Mouse (Mus musculus) E14TG2a.4 (cell line): ENCODE measurements around the gene Swsap1.
A peak's percentile ranks its signal among the peaks of the same experiment; 100 is the strongest.

ENCODE experiments used
- H3K27me3 ChIP-seq: 2 replicates; pipeline ENCODE4 v1.6.1; 2014; ENCODE audit warnings: low read length, control low read depth; ENCODE audit not compliant: insufficient read depth
- H3K36me3 ChIP-seq: 2 replicates; pipeline ENCODE4 v1.6.1; 2014; ENCODE audit warnings: low read length, control low read depth; ENCODE audit not compliant: insufficient read depth
- H3K4me1 ChIP-seq: replicated peaks from 2 replicates; pipeline ENCODE4 v1.6.1; 2014; ENCODE audit warnings: low read depth, low read length, control low read depth
- H3K4me3 ChIP-seq: replicated peaks from 2 replicates; pipeline ENCODE4 v1.5.1; 2014; ENCODE audit warnings: mild to moderate bottlenecking, low read length
- H3K9me3 ChIP-seq: 2 replicates; pipeline ENCODE4 v1.6.1; 2014; ENCODE audit warnings: low read length, control low read depth
- CTCF ChIP-seq: conservative IDR thresholded peaks from 2 replicates; pipeline ENCODE4 v1.5.1; 2014; ENCODE audit warnings: low read length
- NANOG ChIP-seq: IDR thresholded peaks from 2 replicates; pipeline ENCODE4 v1.6.1; 2014; ENCODE audit warnings: borderline replicate concordance, low read length, mixed read lengths
- POU5F1 ChIP-seq: IDR thresholded peaks from 2 replicates; pipeline ENCODE4 v1.6.1; 2014; ENCODE audit warnings: low read length, borderline replicate concordance

Gene Swsap1

DNA sequence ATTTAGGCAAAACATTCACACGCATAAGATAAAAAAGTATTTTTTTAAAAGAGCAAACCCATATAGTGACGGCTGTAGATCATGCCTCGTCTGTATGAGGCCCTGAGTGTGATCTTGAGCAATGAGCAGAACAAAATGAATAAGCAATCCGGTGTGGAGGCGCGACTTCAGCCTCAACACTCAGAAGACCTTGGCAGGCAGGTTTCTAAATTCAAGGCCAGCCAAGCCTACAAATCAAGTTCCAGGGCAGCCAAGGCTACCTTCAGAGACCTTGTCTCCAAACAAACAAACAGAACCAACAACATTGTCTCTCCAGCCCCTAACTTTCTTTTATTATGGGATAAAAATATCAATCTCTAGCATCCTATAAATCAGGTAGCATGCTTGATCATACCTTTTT lies 44.7 kb downstream of the Swsap1 start:
- TF ChIP-seq POU5F1 = no peak
- Histone ChIP-seq H3K36me3 (peaks cover 18% of the 10 kb centered on the region), H3K9me3 (no peaks in the 10 kb centered on the region), H3K4me1 (peaks cover 31% of the 10 kb centered on the region), H3K4me3 (no peak overlapping the region), H3K27me3 (no peaks in the 10 kb centered on the region)

DNA sequence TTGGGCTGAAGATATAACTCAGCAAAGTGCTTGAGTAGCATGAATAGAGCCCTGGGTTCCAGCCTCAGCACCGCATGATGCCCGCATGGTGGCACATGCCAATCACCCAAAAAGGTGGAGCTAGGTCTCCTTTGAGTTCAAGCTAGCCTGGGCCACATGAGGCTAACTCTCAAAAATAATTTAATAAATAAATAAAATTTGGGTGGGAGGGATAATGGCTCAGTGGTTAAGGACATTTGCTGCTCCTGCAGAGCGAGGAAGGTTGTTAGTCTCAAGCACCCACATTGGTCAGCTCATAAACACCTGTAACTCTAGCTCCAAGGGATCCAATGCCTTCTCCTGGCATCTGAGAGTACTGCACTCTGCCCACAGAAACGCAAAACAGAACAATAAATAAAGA lies 46.1 kb downstream of the Swsap1 start:
- peak overlapping the region; percentile 95; the same call in 1 of the 2 replicates for H3K4me3 ChIP-seq
- TF ChIP-seq NANOG = no peak
- peak; percentile 13; the same call in 1 of the 2 replicates for TF ChIP-seq CTCF
- TF ChIP-seq POU5F1 = no peak
- no peaks in the 10 kb centered on the region for H3K27me3 ChIP-seq
- H3K9me3 ChIP-seq = no peaks in the 10 kb centered on the region
- H3K4me1 ChIP-seq = peaks cover 41% of the 10 kb centered on the region
- H3K36me3 ChIP-seq = peaks cover 31% of the 10 kb centered on the region

DNA sequence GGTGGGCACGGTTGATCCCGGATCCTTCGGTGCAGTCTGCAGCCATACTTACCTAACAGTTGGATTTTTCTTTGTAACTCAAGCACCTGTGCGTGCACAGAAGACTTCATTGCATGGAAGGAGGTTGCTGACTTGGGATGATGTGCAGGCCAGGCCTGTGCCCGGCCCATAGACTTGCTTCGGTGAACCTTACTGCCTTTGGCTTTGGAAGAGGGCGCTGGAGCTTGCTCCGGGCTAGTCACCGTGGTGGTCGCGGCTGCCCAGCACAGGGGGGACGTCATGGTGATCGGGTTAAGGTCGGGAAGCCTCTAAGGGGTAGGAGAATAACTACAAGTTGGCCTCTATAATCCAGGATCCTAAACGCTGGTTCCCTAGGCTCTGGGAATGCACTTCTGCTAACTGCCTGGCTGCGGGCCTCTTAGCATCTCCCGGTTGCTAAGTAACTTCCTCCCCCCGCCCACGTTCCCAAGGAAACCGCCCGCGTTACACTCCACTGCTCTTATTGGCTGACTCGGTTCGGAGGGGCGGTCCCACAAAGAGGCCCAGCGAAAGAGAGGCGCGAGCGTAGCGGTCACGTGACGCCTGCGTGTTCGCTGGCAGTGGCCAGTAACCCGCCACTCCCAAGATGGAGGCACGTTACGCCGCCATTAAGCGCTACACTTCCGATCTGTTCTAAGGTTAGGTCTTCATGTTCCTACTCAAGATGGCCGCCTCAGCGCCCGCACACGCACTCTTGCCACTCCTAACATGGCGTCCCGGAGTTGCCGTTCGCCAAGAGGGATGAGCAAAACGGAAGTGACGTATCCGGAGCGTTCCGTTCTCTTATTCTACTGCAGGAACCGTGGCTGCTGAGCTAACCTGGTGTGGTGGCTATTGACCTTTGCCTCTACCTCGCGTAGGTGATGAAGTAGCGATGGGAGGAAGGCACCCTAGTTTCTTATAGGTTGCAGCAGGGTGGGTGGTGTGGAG lies 46.9 kb downstream of the Swsap1 start, which contains the start of the genes Ccdc151 and Prkcsh:
Gene Ccdc151, minus strand, starts transcription at position 441 of the 969 bp plus-strand sequence.
Gene Prkcsh, plus strand, starts transcription at position 613 of the 969 bp plus-strand sequence.
- Histone ChIP-seq H3K4me3 (peak within 1 kb of the TSS; percentile 95), H3K36me3 (peaks cover 39% of the 10 kb centered on the region), H3K9me3 (no peaks in the 10 kb centered on the region), H3K27me3 (no peaks in the 10 kb centered on the region), H3K4me1 (peaks cover 48% of the 10 kb centered on the region)
- TF ChIP-seq NANOG (no peak), POU5F1 (no peak), CTCF (no peak)

DNA sequence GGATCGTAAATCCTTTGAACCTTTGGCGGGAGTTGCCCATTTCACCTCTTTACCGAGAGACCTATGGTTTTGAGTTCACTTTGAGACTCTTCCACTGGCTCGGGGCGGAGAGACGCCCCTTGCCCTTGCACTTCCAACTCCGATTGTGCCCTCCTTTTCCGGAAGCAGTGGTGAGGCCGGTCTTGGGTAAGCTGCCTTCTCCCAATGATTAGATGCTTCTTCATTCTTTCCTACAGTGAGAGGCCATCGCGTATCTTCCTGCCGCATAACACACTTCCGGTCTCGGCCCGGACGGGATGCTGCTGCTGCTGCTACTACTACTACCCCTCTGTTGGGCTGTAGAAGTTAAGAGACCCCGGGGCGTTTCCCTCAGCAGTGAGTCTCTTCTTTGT lies 47.6 kb downstream of the Swsap1 start:
- Histone ChIP-seq H3K27me3 (no peaks in the 10 kb centered on the region), H3K9me3 (no peaks in the 10 kb centered on the region), H3K4me1 (peaks cover 55% of the 10 kb centered on the region), H3K36me3 (peaks cover 46% of the 10 kb centered on the region), H3K4me3 (peak overlapping the region; percentile 95)
- TF ChIP-seq POU5F1 (no peak), NANOG (no peak), CTCF (no peak)

DNA sequence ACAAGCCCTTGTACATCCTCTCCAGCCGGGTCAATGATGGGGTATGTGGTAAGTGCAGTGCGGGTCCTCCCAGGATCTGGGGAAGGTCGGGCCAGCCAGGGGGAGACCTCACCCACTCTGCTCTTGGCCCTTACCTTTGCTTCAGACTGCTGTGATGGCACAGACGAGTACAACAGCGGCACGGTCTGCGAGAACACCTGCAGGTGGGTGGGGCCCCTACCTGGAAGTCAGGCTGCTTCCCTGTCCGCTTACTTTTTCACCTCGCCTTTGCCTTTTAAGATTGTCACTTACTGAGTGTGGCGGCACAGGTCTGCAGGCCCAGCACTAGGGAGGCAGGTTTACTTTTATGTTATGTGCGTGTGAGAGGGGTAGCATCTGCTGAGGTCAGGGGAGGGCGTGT lies 49.0 kb downstream of the Swsap1 start:
- H3K36me3 ChIP-seq = peaks cover 60% of the 10 kb centered on the region
- H3K9me3 ChIP-seq = no peaks in the 10 kb centered on the region
- H3K27me3 ChIP-seq = no peaks in the 10 kb centered on the region
- H3K4me3 ChIP-seq = peak overlapping the region; percentile 95
- H3K4me1 ChIP-seq = peaks cover 64% of the 10 kb centered on the region
- TF ChIP-seq CTCF (no peak), NANOG (no peak), POU5F1 (no peak)
